Mouse (Mus musculus) forebrain, embryonic 11.5 days (tissue): ENCODE data around the gene Olfr1457. TPM values are rescaled to one million over a fixed set of nuclear protein-coding genes. Genes with fewer than 3 reads are reported as not detected.

ENCODE experiments used
- ATAC-seq: fragments of 200-750 bp; cut with Nextera tagmentation; replicated peaks from 2 replicates; pipeline ENCODE4 v1.8.0; 2017; ENCODE audit warnings: moderate TSS enrichment; ENCODE audit not compliant: low FRiP score
- DNase-seq: peaks from one replicate; pipeline ENCODE4 v3.0.0-alpha.2; 2017; ENCODE audit warnings: low spot score
- H3K27ac ChIP-seq: fragments of 300-500 bp; sonication (generic); 2 replicates; pipeline ENCODE4 v1.5.1; 2014; ENCODE audit warnings: low read depth, low read length
- H3K27me3 ChIP-seq: fragments of 300-500 bp; sonication (generic); 2 replicates; pipeline ENCODE4 v1.6.1; 2014; ENCODE audit warnings: mild to moderate bottlenecking, low read length, mixed read lengths; ENCODE audit not compliant: control insufficient read depth, insufficient read depth
- H3K36me3 ChIP-seq: fragments of 300-500 bp; sonication (generic); 2 replicates; pipeline ENCODE4 v1.6.1; 2014; ENCODE audit warnings: mild to moderate bottlenecking, low read length, moderate library complexity, mixed read lengths; ENCODE audit not compliant: control insufficient read depth, insufficient read depth
- H3K4me1 ChIP-seq: fragments of 300-500 bp; sonication (generic); replicated peaks from 2 replicates; pipeline ENCODE4 v1.6.1; 2014; ENCODE audit warnings: low read length, mixed read lengths; ENCODE audit not compliant: control insufficient read depth, insufficient read depth
- H3K4me2 ChIP-seq: fragments of 300-500 bp; sonication (generic); 2 replicates; pipeline ENCODE4 v1.6.1; 2014; ENCODE audit warnings: low read depth, mild to moderate bottlenecking, low read length, moderate library complexity, mixed read lengths; ENCODE audit not compliant: severe bottlenecking
- H3K4me3 ChIP-seq: fragments of 300-500 bp; sonication (generic); 2 replicates; pipeline ENCODE4 v1.5.1; 2014; ENCODE audit warnings: low read depth, low read length
- H3K9ac ChIP-seq: fragments of 300-500 bp; sonication (generic); 2 replicates; pipeline ENCODE4 v1.6.1; 2014; ENCODE audit warnings: low read length
- H3K9me3 ChIP-seq: fragments of 300-500 bp; sonication (generic); 2 replicates; pipeline ENCODE4 v1.6.1; 2016; ENCODE audit warnings: low read length, mixed read lengths; ENCODE audit not compliant: control insufficient read depth
- WGBS: fragments of 180-500 bp; shearing (Covaris S2); extraction: QIAGEN DNeasy Blood & Tissue Kit; methylation state at CpG from one replicate; pipeline ENCODE4 v1.1.7; 2014; 5-methylcytosine and 5-hydroxymethylcytosine counted together
- polyA plus RNA-seq: library from polyadenylated mRNA; unstranded; fragments of >200 nt; fragmentation: Nextera tagmentation; extraction: Ambion mirVana; gene quantifications from 2 replicates; pipeline ENCODE4 v1.2.1, GENCODE M21; 2014

Olfr1457 gene
- polyA plus RNA-seq: not detected in 2 replicates

DNA sequence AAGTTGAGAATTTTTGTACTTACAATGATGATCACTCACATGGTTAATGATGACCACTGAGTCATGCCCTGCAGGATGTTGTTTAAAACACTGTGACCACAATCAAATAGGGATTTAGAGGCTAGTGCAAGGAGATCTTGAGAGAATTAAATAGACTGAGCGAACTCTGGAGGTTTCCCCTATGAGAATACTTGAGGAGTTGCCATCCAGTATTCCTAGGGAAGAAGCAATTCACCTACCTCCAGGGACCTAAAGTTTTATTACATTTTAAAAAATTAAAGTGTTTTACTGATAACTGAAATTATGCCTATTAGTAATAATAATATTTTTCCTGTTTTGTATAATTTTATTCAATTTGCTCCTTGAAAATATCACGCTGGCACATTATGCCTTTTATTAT lies at the start of gene Olfr1457:
TSS of gene Olfr1457 (minus strand) at position 101 of the 400 bp plus-strand sequence.
- Histone ChIP-seq H3K4me1 (no peaks in the 10 kb centered on the region), H3K36me3 (no peaks in the 10 kb centered on the region), H3K27ac (no peak within 1 kb of the TSS), H3K4me2 (no peak within 1 kb of the TSS), H3K9ac (no peak within 1 kb of the TSS), H3K9me3 (peaks cover 2% of the 10 kb centered on the region; the same call in 1 of the 2 replicates), H3K27me3 (no peaks in the 10 kb centered on the region), H3K4me3 (no peak within 1 kb of the TSS)
- no peak for DNase-seq
- WGBS: 71% methylated on average over 2 of the region's 2 CpGs
- ATAC-seq: no peak

DNA sequence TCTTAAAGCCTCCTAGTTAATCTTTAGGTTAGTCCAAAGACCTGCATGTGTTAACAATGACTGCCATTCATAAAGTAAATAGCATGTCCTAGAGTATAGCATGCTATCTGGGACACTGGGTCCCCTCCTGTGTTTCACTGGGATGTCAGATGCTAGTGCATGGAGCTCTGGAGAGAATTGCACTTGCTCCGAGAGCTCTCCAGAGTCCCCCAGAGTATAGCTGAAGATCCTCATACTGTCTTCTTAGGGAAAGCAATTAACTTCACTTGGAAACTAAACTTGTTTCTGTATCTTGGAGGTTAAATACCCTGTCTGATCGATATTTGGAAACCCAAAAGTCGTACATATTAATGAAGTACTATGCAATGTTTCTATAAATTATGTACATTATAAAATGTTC lies 9.0 kb upstream of the Olfr1457 start, which contains the start of gene Olfr1458:
TSS of gene Olfr1458 (minus strand) at position 101 of the 400 bp plus-strand sequence.
- no peak within 1 kb of the TSS for H3K4me3 ChIP-seq
- no peak within 1 kb of the TSS for H3K9ac ChIP-seq
- no peaks in the 10 kb centered on the region for H3K36me3 ChIP-seq
- ATAC-seq (no peak), DNase-seq (no peak)
- WGBS: 84% methylated on average over 3 of the region's 3 CpGs
- H3K9me3 ChIP-seq: peaks cover 3% of the 10 kb centered on the region; the same call in 1 of the 2 replicates
- H3K27ac ChIP-seq: no peak within 1 kb of the TSS
- no peaks in the 10 kb centered on the region for H3K27me3 ChIP-seq
- H3K4me1 ChIP-seq: no peaks in the 10 kb centered on the region
- no peak within 1 kb of the TSS for H3K4me2 ChIP-seq

DNA sequence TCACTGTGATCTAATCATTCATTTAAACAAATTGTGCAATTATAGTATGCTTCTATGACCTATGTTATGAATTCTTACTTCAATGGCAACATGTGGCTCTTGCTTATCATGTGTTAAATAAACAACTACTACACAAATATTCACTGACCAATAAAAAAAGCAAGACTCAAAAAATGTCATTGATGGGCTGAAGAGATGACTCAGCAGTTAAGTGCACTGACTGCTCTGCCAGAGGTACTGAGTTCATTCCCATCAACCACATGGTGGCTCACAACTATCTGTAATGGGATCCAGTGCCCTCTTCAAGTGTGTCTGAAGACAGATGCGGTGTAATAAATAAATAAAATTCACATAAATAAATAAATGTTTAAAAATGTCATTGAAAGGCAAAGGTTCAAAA lies 3.8 kb downstream of the Olfr1457 start:
- H3K27me3 ChIP-seq: no peaks in the 10 kb centered on the region
- ATAC-seq (no peak), DNase-seq (no peak)
- H3K36me3 ChIP-seq: no peaks in the 10 kb centered on the region
- no peak overlapping the region for H3K27ac ChIP-seq
- H3K4me1 ChIP-seq: no peaks in the 10 kb centered on the region
- no peak overlapping the region for H3K4me3 ChIP-seq
- no peaks in the 10 kb centered on the region; the same call in 1 of the 2 replicates for H3K9me3 ChIP-seq
- H3K4me2 ChIP-seq: no peak overlapping the region
- H3K9ac ChIP-seq: no peak overlapping the region
- 83% methylated on average over 1 of the region's 1 CpGs for WGBS

DNA sequence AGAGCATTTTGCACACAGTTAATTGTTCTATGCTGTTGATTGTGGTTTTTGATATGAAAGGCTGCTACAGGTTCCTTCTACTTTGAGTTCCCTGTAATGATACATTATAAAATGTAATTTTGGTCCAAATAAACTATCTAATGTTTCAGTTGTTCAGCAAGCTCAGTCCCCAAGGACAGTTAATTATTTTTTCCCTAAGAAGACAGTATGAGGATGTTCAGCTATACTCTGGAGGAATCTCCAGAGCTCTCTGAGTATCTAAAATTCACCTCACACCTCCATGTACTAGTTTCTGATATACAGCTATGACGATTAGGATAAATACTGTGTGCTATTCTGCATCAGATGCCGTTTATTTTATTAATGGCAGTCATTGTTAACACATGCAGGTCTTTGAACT lies 37.4 kb downstream of the Olfr1457 start, which contains the start of gene Olfr1454:
TSS of gene Olfr1454 (plus strand) at position 301 of the 400 bp plus-strand sequence.
- Histone ChIP-seq H3K27me3 (no peaks in the 10 kb centered on the region), H3K9ac (no peak within 1 kb of the TSS), H3K4me1 (no peaks in the 10 kb centered on the region), H3K4me3 (no peak within 1 kb of the TSS), H3K9me3 (peaks cover 4% of the 10 kb centered on the region; the same call in 1 of the 2 replicates), H3K27ac (no peak within 1 kb of the TSS), H3K36me3 (no peaks in the 10 kb centered on the region), H3K4me2 (no peak within 1 kb of the TSS)
- DNase-seq (no peak), ATAC-seq (no peak)
- 73% methylated on average over 2 of the region's 2 CpGs for WGBS

Other genes starting within 250 kb of the Olfr1457 start
- not detected in 2 replicates for gene Olfr1444, start 240.6 kb downstream of the Olfr1457 start, polyA plus RNA-seq
- gene Olfr1445, start 214.0 kb downstream of the Olfr1457 start, polyA plus RNA-seq: not detected in 2 replicates
- not detected in 2 replicates for gene Olfr1446, start 204.4 kb downstream of the Olfr1457 start, polyA plus RNA-seq
- gene Olfr1447, start 194.1 kb downstream of the Olfr1457 start, polyA plus RNA-seq: not detected in 2 replicates
- gene Olfr1448, start 173.5 kb downstream of the Olfr1457 start, polyA plus RNA-seq: not detected in 2 replicates
- not detected in 2 replicates for gene Olfr1449, start 167.1 kb downstream of the Olfr1457 start, polyA plus RNA-seq
- not detected in 2 replicates for gene Olfr1450, start 147.6 kb downstream of the Olfr1457 start, polyA plus RNA-seq
- gene Olfr1451, start 102.9 kb downstream of the Olfr1457 start, polyA plus RNA-seq: not detected in 2 replicates
- not detected in 2 replicates for gene Olfr1453, start 69.6 kb downstream of the Olfr1457 start, polyA plus RNA-seq
- not detected in 2 replicates for gene Olfr1454, start 37.3 kb downstream of the Olfr1457 start, polyA plus RNA-seq
- not detected in 2 replicates for gene Olfr1458, start 8.9 kb upstream of the Olfr1457 start, polyA plus RNA-seq
- gene Olfr1459, start 51.7 kb upstream of the Olfr1457 start, polyA plus RNA-seq: not detected in 2 replicates
- gene Olfr1461, start 65.1 kb upstream of the Olfr1457 start, polyA plus RNA-seq: not detected in 2 replicates
- not detected in 2 replicates for gene Olfr1462, start 87.8 kb upstream of the Olfr1457 start, polyA plus RNA-seq
- gene Olfr1463, start 133.4 kb upstream of the Olfr1457 start, polyA plus RNA-seq: not detected in 2 replicates
- not detected in 2 replicates for gene Olfr1465, start 217.7 kb upstream of the Olfr1457 start, polyA plus RNA-seq
- gene Olfr1466, start 241.0 kb upstream of the Olfr1457 start, polyA plus RNA-seq: not detected in 2 replicates